Mouse (Mus musculus): Measurements from ENCODE around the gene Bcar3.

- TF ChIP-seq CTCF (IDR thresholded peaks at IDR 0.05; ENCODE audit: low read depth, low read length) (no peak), POLR2A (IDR thresholded peaks at IDR 0.05; ENCODE audit: insufficient read depth, low read length) (no peak)
Measured at GRCm38 (mm10) chr3:122422276-122422675, 128.3 kb downstream of the Bcar3 start.
